Mouse (Mus musculus) small intestine, adult 2 months (tissue): Measurements from ENCODE around the gene Cntln. TPM values are rescaled to one million over a fixed set of nuclear protein-coding genes. Genes with fewer than 3 reads are reported as not detected.
A peak's percentile ranks its signal among the peaks of the same experiment; 100 is the strongest.

Experiments
- H3K27ac ChIP-seq: fragments of 200-500 bp; 2 replicates; pipeline ENCODE4 v1.5.1; 2012; ENCODE audit warnings: low read depth, low read length, control low read depth, inconsistent platforms; ENCODE audit not compliant: insufficient read depth
- H3K27me3 ChIP-seq: fragments of 200-500 bp; 2 replicates; pipeline ENCODE4 v1.6.1; 2012; ENCODE audit warnings: mild to moderate bottlenecking, moderate library complexity, low read length, inconsistent platforms; ENCODE audit not compliant: control insufficient read depth, insufficient read depth
- H3K36me3 ChIP-seq: fragments of 200-500 bp; 2 replicates; pipeline ENCODE4 v1.6.1; 2012; ENCODE audit warnings: mild to moderate bottlenecking, low read length, control low read depth, inconsistent platforms; ENCODE audit not compliant: control insufficient read depth, insufficient read depth
- H3K4me1 ChIP-seq: fragments of 200-500 bp; 2 replicates; pipeline ENCODE4 v1.6.1; 2012; ENCODE audit warnings: low read length, inconsistent platforms, mixed read lengths; ENCODE audit not compliant: control insufficient read depth, insufficient read depth, insufficient read length
- H3K4me3 ChIP-seq: fragments of 200-500 bp; 2 replicates; pipeline ENCODE4 v1.5.1; 2012; ENCODE audit warnings: low read depth, mild to moderate bottlenecking, control low read depth, inconsistent platforms, low read length, moderate library complexity
- CTCF ChIP-seq: fragments of 200-500 bp; IDR thresholded peaks from 2 replicates; pipeline ENCODE4 v1.5.1; 2012; ENCODE audit warnings: low read depth, mild to moderate bottlenecking, control low read depth, inconsistent platforms, low read length, moderate library complexity, mixed read lengths; ENCODE audit not compliant: insufficient replicate concordance, insufficient read length; ENCODE audit errors: extremely low read depth
- POLR2A ChIP-seq: fragments of 200-500 bp; IDR thresholded peaks from 2 replicates; pipeline ENCODE4 v1.6.1; 2012; ENCODE audit warnings: low read depth, mild to moderate bottlenecking, control low read depth, inconsistent platforms, low read length, moderate library complexity
- WGBS: fragments of 180-500 bp; shearing (Covaris S2); methylation state at CpG from one replicate; pipeline ENCODE4 v1.1.7; 2018; 5-methylcytosine and 5-hydroxymethylcytosine counted together
- polyA plus RNA-seq: library from polyadenylated mRNA; depleted of rRNA; stranded (reverse); fragments of >200 nt; gene quantifications from 2 replicates; pipeline ENCODE4 v1.2.3, GENCODE M21; 2012

Gene Cntln
- polyA plus RNA-seq, 1 experiment: 0.42 TPM

GRCm38 (mm10) chr4:85049933-85050553 is 165.9 kb downstream of the Cntln start:
- WGBS: 83% methylated on average over 8 of the region's 8 CpGs
- H3K4me1 ChIP-seq: no peaks in the 10 kb centered on the region
- TF ChIP-seq POLR2A (no peak), CTCF (no peak)
- no peaks in the 10 kb centered on the region for H3K36me3 ChIP-seq
- no peaks in the 10 kb centered on the region for H3K27me3 ChIP-seq
- H3K27ac ChIP-seq: no peak overlapping the region
- H3K4me3 ChIP-seq: no peak overlapping the region

- H3K27me3 ChIP-seq: no peaks in the 10 kb centered on the region
- WGBS: 62% methylated on average over 1 of the region's 1 CpGs
- no peaks in the 10 kb centered on the region for H3K36me3 ChIP-seq
- TF ChIP-seq POLR2A: no peak
- no peak for TF ChIP-seq CTCF
- H3K4me1 ChIP-seq: no peaks in the 10 kb centered on the region
- H3K27ac ChIP-seq: no peak overlapping the region
- H3K4me3 ChIP-seq: no peak overlapping the region
Measured at GRCm38 (mm10) chr4:85054616-85055015, 170.5 kb downstream of the Cntln start.

- Histone ChIP-seq H3K27ac (no peak overlapping the region), H3K4me3 (no peak overlapping the region), H3K4me1 (no peaks in the 10 kb centered on the region), H3K27me3 (no peaks in the 10 kb centered on the region), H3K36me3 (no peaks in the 10 kb centered on the region)
- 71% methylated on average over 2 of the region's 2 CpGs for WGBS
- no peak for TF ChIP-seq POLR2A
- TF ChIP-seq CTCF: no peak
Measured at GRCm38 (mm10) chr4:85059598-85059997, 175.5 kb downstream of the Cntln start.

- Histone ChIP-seq H3K4me3 (no peak overlapping the region), H3K27ac (no peak overlapping the region), H3K27me3 (no peaks in the 10 kb centered on the region), H3K36me3 (no peaks in the 10 kb centered on the region), H3K4me1 (no peaks in the 10 kb centered on the region)
- 41% methylated on average over 2 of the region's 2 CpGs for WGBS
- no peak for TF ChIP-seq CTCF
- no peak for TF ChIP-seq POLR2A
Measured at GRCm38 (mm10) chr4:85061676-85062075, 177.6 kb downstream of the Cntln start.

GRCm38 (mm10) chr4:85096033-85096432 is 211.9 kb downstream of the Cntln start:
- Histone ChIP-seq H3K36me3 (no peaks in the 10 kb centered on the region), H3K4me3 (no peak overlapping the region), H3K27ac (no peak overlapping the region), H3K27me3 (no peaks in the 10 kb centered on the region), H3K4me1 (no peaks in the 10 kb centered on the region)
- TF ChIP-seq CTCF (no peak), POLR2A (no peak)
- WGBS: 79% methylated on average over 4 of the region's 4 CpGs

GRCm38 (mm10) chr4:85096682-85097081 is 212.6 kb downstream of the Cntln start:
- Histone ChIP-seq H3K27me3 (no peaks in the 10 kb centered on the region), H3K27ac (no peak overlapping the region), H3K4me1 (no peaks in the 10 kb centered on the region), H3K36me3 (no peaks in the 10 kb centered on the region), H3K4me3 (no peak overlapping the region)
- 16% methylated on average over 7 of the region's 7 CpGs for WGBS
- TF ChIP-seq CTCF: peak; percentile 86
- no peak for TF ChIP-seq POLR2A

- Histone ChIP-seq H3K27me3 (no peaks in the 10 kb centered on the region), H3K4me1 (no peaks in the 10 kb centered on the region), H3K36me3 (no peaks in the 10 kb centered on the region), H3K27ac (no peak overlapping the region), H3K4me3 (no peak overlapping the region)
- WGBS: 90% methylated on average over 4 of the region's 4 CpGs
- no peak for TF ChIP-seq POLR2A
- no peak for TF ChIP-seq CTCF
Measured at GRCm38 (mm10) chr4:85102168-85102567, 218.1 kb downstream of the Cntln start.
